Mouse (Mus musculus) liver, embryonic 11.5 days (tissue): ENCODE data around the gene Renbp. TPM values are rescaled to one million over a fixed set of nuclear protein-coding genes. Genes with fewer than 3 reads are reported as not detected.

Experiments
- ATAC-seq: fragments of 200-750 bp; cut with Nextera tagmentation; replicated peaks from 2 replicates; pipeline ENCODE4 v1.8.0; 2017; ENCODE audit warnings: moderate number of reproducible peaks, mild to moderate bottlenecking, moderate TSS enrichment, moderate library complexity; ENCODE audit not compliant: low FRiP score
- DNase-seq: peaks from one replicate; pipeline ENCODE4 v3.0.0-alpha.2; 2017; ENCODE audit warnings: low spot score
- H3K27ac ChIP-seq: fragments of 300-500 bp; sonication (generic); 2 replicates; pipeline ENCODE4 v1.5.1; 2014; ENCODE audit warnings: mild to moderate bottlenecking, low read depth, low read length, control low read depth
- H3K27me3 ChIP-seq: fragments of 300-500 bp; sonication (generic); replicated peaks from 2 replicates; pipeline ENCODE4 v1.6.1; 2014; ENCODE audit warnings: low read length, mixed read lengths; ENCODE audit not compliant: control insufficient read depth, insufficient read depth
- H3K36me3 ChIP-seq: fragments of 300-500 bp; sonication (generic); 2 replicates; pipeline ENCODE4 v1.6.1; 2014; ENCODE audit warnings: mild to moderate bottlenecking, low read length, moderate library complexity, mixed read lengths; ENCODE audit not compliant: control insufficient read depth, insufficient read depth
- H3K4me1 ChIP-seq: fragments of 300-500 bp; sonication (generic); replicated peaks from 2 replicates; pipeline ENCODE4 v1.6.1; 2014; ENCODE audit warnings: low read length, mixed read lengths; ENCODE audit not compliant: control insufficient read depth, insufficient read depth
- H3K4me2 ChIP-seq: fragments of 300-500 bp; sonication (generic); 2 replicates; pipeline ENCODE4 v1.6.1; 2014; ENCODE audit warnings: mild to moderate bottlenecking, control low read depth, moderate library complexity
- H3K4me3 ChIP-seq: fragments of 300-500 bp; sonication (generic); 2 replicates; pipeline ENCODE4 v1.5.1; 2014; ENCODE audit warnings: low read depth, low read length, control low read depth
- H3K9ac ChIP-seq: fragments of 300-500 bp; sonication (generic); 2 replicates; pipeline ENCODE4 v1.6.1; 2014; ENCODE audit warnings: low read depth, low read length, control low read depth
- H3K9me3 ChIP-seq: fragments of 300-500 bp; sonication (generic); 2 replicates; pipeline ENCODE4 v1.6.1; 2016; ENCODE audit warnings: low read length, inconsistent platforms, mixed read lengths; ENCODE audit not compliant: control insufficient read depth
- WGBS: fragments of 180-500 bp; shearing (Covaris S2); extraction: QIAGEN DNeasy Blood & Tissue Kit; methylation state at CpG from one replicate; pipeline ENCODE4 v1.1.7; 2014; 5-methylcytosine and 5-hydroxymethylcytosine counted together
- polyA plus RNA-seq: library from polyadenylated mRNA; unstranded; fragments of >200 nt; fragmentation: Nextera tagmentation; extraction: Ambion mirVana; gene quantifications from 2 replicates; pipeline ENCODE4 v1.2.1, GENCODE M21; 2014

The Renbp gene
- polyA plus RNA-seq, 1 experiment from 2014 or later, result 32.5 TPM

GRCm38 (mm10) chrX:73966248-73967176 is 35.9 kb upstream of the Renbp start, which contains the start of gene Hcfc1:
Gene Hcfc1 (minus strand): TSS chrX:73966357.
- peak; percentile 82 for DNase-seq
- Histone ChIP-seq H3K4me2 (peak within 1 kb of the TSS; percentile 87), H3K27me3 (peaks cover 9% of the 10 kb centered on the region), H3K9ac (peak within 1 kb of the TSS; percentile 86), H3K4me1 (peaks cover 18% of the 10 kb centered on the region), H3K27ac (peak within 1 kb of the TSS; percentile 98), H3K4me3 (peak within 1 kb of the TSS; percentile 79), H3K36me3 (peaks cover 3% of the 10 kb centered on the region; the same call in 1 of the 2 replicates), H3K9me3 (no peaks in the 10 kb centered on the region)
- peak; percentile 56 for ATAC-seq
- 12% methylated on average over 56 of the region's 58 CpGs for WGBS

GRCm38 (mm10) chrX:73965307-73965706 is 34.7 kb upstream of the Renbp start:
- peaks cover 9% of the 10 kb centered on the region for H3K27me3 ChIP-seq
- no peaks in the 10 kb centered on the region for H3K9me3 ChIP-seq
- peak overlapping the region; percentile 86 for H3K9ac ChIP-seq
- H3K4me3 ChIP-seq, result peak overlapping the region; percentile 79
- no peak for DNase-seq
- peaks cover 18% of the 10 kb centered on the region for H3K4me1 ChIP-seq
- ATAC-seq, result no peak
- H3K4me2 ChIP-seq, result peak overlapping the region; percentile 87
- 13% methylated on average over 20 of the region's 20 CpGs for WGBS
- H3K36me3 ChIP-seq, result peaks cover 3% of the 10 kb centered on the region; the same call in 1 of the 2 replicates
- H3K27ac ChIP-seq, result peak overlapping the region; percentile 98

DNA sequence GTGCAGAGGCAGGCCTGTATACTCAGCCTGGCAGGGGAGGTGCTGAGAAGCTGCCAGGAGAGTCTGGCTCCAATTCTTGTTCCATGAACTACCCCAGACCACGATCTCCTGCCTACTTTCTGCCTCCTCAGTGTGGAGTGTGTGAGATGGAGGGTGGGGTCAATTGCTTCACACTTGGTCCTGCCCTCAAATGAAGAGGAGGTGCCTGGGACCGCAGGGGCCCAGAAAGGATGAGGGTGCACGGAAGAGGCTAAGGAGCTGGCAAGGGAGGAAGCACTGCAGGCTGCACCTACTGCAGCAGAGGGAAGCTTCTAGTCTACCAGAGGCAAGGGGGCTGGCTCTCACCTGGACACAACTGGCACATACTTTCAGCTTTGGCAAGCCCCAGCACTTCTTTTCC is 33.7 kb upstream of the Renbp start:
- WGBS, result 16% methylated on average over 3 of the region's 3 CpGs
- H3K9ac ChIP-seq, result peak overlapping the region; percentile 86
- peaks cover 6% of the 10 kb centered on the region; the same call in 1 of the 2 replicates for H3K36me3 ChIP-seq
- DNase-seq (no peak), ATAC-seq (0 out of 2 replicates have a peak, but pooled peaks have one; percentile 27)
- peak overlapping the region; percentile 79 for H3K4me3 ChIP-seq
- H3K9me3 ChIP-seq, result no peaks in the 10 kb centered on the region
- peak overlapping the region; percentile 87 for H3K4me2 ChIP-seq
- peak overlapping the region; percentile 98; the same call in 1 of the 2 replicates for H3K27ac ChIP-seq
- H3K27me3 ChIP-seq, result peaks cover 9% of the 10 kb centered on the region
- H3K4me1 ChIP-seq, result peaks cover 18% of the 10 kb centered on the region

- no peaks in the 10 kb centered on the region for H3K9me3 ChIP-seq
- H3K4me2 ChIP-seq, result no peak overlapping the region
- H3K36me3 ChIP-seq, result peaks cover 69% of the 10 kb centered on the region
- DNase-seq (no peak), ATAC-seq (no peak)
- no peak overlapping the region for H3K27ac ChIP-seq
- H3K4me1 ChIP-seq, result no peaks in the 10 kb centered on the region
- H3K4me3 ChIP-seq, result no peak overlapping the region
- 91% methylated on average over 6 of the region's 6 CpGs for WGBS
- H3K27me3 ChIP-seq, result no peaks in the 10 kb centered on the region; the same call in 1 of the 2 replicates
- no peak overlapping the region for H3K9ac ChIP-seq
Observed at GRCm38 (mm10) chrX:73954988-73955387, 24.3 kb upstream of the Renbp start.

DNA sequence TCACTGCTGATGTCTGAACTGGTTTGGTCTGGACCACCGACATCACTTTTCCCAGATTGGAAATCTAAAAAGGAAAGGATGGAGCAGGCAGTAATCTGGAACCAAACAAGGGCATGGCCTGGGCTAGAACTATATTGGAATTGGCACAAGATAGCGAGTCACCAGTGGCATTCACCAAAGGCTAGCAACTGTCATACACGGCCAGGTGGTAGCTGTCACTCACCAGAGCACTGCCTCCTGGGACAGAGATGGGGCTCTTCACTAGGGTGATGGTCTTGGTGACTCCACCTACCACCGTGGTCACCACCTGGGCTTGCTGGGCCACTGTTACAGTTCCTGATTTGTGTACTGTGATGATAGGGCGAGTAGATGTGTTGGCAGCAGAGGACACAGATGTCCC is 22.0 kb upstream of the Renbp start:
- ATAC-seq (no peak), DNase-seq (no peak)
- no peak overlapping the region for H3K4me3 ChIP-seq
- H3K4me1 ChIP-seq, result no peaks in the 10 kb centered on the region
- H3K9me3 ChIP-seq, result no peaks in the 10 kb centered on the region
- H3K9ac ChIP-seq, result no peak overlapping the region
- H3K36me3 ChIP-seq, result peaks cover 66% of the 10 kb centered on the region
- 88% methylated on average over 5 of the region's 5 CpGs for WGBS
- H3K4me2 ChIP-seq, result no peak overlapping the region
- H3K27me3 ChIP-seq, result no peaks in the 10 kb centered on the region
- no peak overlapping the region for H3K27ac ChIP-seq

DNA sequence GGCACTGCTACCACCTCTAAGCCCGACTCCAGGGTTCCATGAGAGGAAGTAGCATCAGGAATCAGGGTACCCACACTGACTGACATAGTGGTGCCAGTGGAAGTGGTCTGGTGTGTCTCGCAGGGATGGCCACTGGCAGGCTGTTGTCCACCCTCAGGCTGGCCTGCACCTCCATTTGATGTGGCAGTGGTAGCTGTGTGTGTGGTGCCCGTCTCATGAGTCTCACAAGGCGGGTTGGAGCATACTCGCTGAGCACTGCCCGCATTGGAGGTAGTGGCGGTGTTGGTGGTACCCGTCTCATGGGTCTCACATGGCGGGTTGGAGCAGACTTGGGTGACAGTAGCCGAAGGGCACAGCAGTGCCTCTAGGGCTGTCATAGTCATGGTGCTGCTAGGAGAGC is 18.7 kb upstream of the Renbp start:
- no peak overlapping the region for H3K4me2 ChIP-seq
- ATAC-seq (no peak), DNase-seq (no peak)
- no peaks in the 10 kb centered on the region for H3K4me1 ChIP-seq
- WGBS, result 87% methylated on average over 10 of the region's 10 CpGs
- no peak overlapping the region for H3K9ac ChIP-seq
- no peaks in the 10 kb centered on the region for H3K27me3 ChIP-seq
- H3K36me3 ChIP-seq, result peaks cover 63% of the 10 kb centered on the region
- H3K27ac ChIP-seq, result no peak overlapping the region
- H3K9me3 ChIP-seq, result no peaks in the 10 kb centered on the region
- H3K4me3 ChIP-seq, result no peak overlapping the region

GRCm38 (mm10) chrX:73948647-73949046 is 18.0 kb upstream of the Renbp start:
- DNase-seq (no peak), ATAC-seq (peak; percentile 29; the same call in 1 of the 2 replicates)
- Histone ChIP-seq H3K27ac (no peak overlapping the region), H3K4me2 (no peak overlapping the region), H3K9me3 (no peaks in the 10 kb centered on the region), H3K36me3 (peaks cover 62% of the 10 kb centered on the region), H3K4me1 (no peaks in the 10 kb centered on the region), H3K27me3 (no peaks in the 10 kb centered on the region), H3K9ac (no peak overlapping the region), H3K4me3 (no peak overlapping the region)
- WGBS, result 37% methylated on average over 4 of the region's 4 CpGs

- no peaks in the 10 kb centered on the region for H3K9me3 ChIP-seq
- no peak overlapping the region for H3K4me2 ChIP-seq
- no peaks in the 10 kb centered on the region for H3K4me1 ChIP-seq
- H3K36me3 ChIP-seq, result peaks cover 52% of the 10 kb centered on the region
- H3K9ac ChIP-seq, result no peak overlapping the region
- H3K27ac ChIP-seq, result no peak overlapping the region
- H3K27me3 ChIP-seq, result no peaks in the 10 kb centered on the region
- no peak overlapping the region for H3K4me3 ChIP-seq
- 82% methylated on average over 6 of the region's 6 CpGs for WGBS
- no peak for DNase-seq
- no peak for ATAC-seq
Observed at GRCm38 (mm10) chrX:73946896-73947295, 16.2 kb upstream of the Renbp start.
